Mouse (Mus musculus) megakaryocyte-erythroid progenitor cell, adult 5 weeks (primary cell): Measurements from ENCODE around the gene Syne1. TPM values are rescaled to one million over a fixed set of nuclear protein-coding genes. Genes with fewer than 3 reads are reported as not detected.

Experiments used
- polyA plus RNA-seq: library from polyadenylated mRNA; stranded (reverse); fragments of >175 nt; gene quantifications from 2 replicates; pipeline ENCODE4 v1.2.3, GENCODE M21; 2012

Gene Syne1
- polyA plus RNA-seq, result 6.8 and 10.4 TPM in 2 replicates

DNA sequence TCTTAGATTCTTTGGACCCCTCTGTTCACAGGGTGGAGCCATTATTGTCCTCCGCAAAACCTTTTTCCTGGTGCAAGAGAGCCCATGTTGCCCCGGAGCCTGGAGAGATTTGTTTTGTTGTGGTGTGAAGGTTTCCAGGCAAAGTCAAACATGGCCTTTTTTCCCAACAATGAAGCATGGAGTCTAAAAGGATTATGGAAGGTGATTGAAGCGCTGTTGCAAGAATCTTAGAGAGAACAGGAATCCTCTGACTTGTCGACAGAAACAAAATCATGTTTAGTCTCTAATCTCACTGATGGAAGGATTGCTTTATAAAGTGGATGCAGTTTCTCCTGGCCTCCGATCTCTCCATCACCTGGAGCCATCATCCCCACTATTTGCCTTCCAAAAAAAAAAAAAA lies at the start of gene Syne1:
Gene Syne1 (minus strand): TSS at position 101 of the 400 bp plus-strand sequence.

DNA sequence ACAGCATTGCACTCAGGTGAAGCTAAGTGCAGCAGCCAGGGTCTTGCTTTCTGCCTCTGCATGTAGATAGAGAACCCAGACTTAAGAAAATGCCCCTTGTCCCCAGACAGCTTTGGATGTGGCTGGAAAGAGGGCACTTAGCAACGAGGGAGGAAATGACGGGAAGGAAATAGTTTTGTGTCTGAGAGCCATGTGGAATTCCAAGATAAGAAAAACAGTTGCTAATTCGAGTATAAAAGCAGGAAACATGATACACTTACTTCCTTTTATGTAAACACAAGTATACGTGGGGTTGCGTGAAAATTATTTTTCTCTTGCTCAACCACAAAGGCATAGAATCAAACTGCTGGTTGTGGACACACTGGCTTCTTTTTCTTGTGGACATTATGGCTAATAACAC lies 42.2 kb upstream of the Syne1 start, which contains the start of gene Myct1:
Gene Myct1 (plus strand): TSS at position 312 of the 400 bp plus-strand sequence.

DNA sequence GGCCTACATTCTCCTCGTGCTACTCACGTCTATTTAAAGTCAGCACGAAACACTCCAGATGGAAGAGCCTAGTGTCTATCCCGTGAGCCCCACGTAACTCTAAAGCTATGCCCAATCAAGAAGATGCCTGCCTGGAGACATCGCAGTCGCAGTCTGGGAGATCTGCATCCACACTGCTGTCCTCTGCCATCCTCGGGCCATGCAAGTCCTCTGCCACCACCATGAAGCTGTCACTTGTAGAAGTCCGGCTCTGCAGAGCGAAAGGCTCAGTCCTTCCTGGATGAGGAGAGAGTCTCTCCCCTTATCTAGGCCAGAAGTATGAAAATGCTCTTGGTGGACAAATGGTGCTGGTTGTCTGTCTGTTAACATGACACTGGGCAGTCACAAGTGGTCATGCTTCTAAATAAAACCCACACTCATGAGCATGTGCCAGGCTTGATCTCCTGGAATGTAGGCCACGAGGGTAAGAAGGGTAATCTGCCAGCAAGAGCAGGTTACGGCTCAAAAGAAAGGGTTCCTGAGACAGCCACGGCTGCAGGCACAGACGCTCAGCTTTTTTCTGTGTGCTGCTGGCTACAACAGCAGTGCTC lies 482.5 kb downstream of the Syne1 start, which contains the start of gene Gm10097:
Gene Gm10097 (plus strand): TSS at position 517 of the 590 bp plus-strand sequence.

Other genes starting within 250 kb of the Syne1 start
- 18.8 and 26.8 TPM in 2 replicates for gene Myct1, start 42.3 kb upstream of the Syne1 start, polyA plus RNA-seq
- not detected in 2 replicates for gene Vip, start 87.7 kb upstream of the Syne1 start, polyA plus RNA-seq